Mouse (Mus musculus) cortical plate, adult 2 months (tissue): ENCODE measurements at regions not wholly inside any gene's neighbourhood (a gene's known extent, or its start where the extent isn't known, plus 50 kb on each side); places are given as distances from the start of the nearest gene placed in this dataset.

ENCODE experiments used
- H3K27ac ChIP-seq: fragments of 200-500 bp; 2 replicates; pipeline ENCODE4 v1.5.1; 2012; ENCODE audit warnings: low read length, control low read depth, inconsistent platforms; ENCODE audit not compliant: insufficient read depth
- H3K4me1 ChIP-seq: fragments of 200-500 bp; 2 replicates; pipeline ENCODE4 v1.6.1; 2011; ENCODE audit warnings: low read length; ENCODE audit not compliant: control insufficient read depth, insufficient read depth
- H3K4me3 ChIP-seq: fragments of 200-500 bp; 2 replicates; pipeline ENCODE4 v1.5.1; 2011; ENCODE audit warnings: mild to moderate bottlenecking, low read length, control low read depth; ENCODE audit not compliant: insufficient read depth
- CTCF ChIP-seq: fragments of 200-500 bp; IDR thresholded peaks from 2 replicates; pipeline ENCODE4 v1.5.1; 2011; ENCODE audit warnings: mild to moderate bottlenecking, control low read depth, low read length; ENCODE audit not compliant: insufficient read depth; ENCODE audit errors: extremely low read depth
- POLR2A ChIP-seq: fragments of 200-500 bp; IDR thresholded peaks from 2 replicates; pipeline ENCODE4 v1.6.1; 2011; ENCODE audit warnings: mild to moderate bottlenecking, low read length, control low read depth; ENCODE audit not compliant: insufficient read depth; ENCODE audit errors: extremely low read depth

GRCm38 (mm10) chr16:18713017-18713416 lies 63.6 kb upstream of the Cldn5 start:
- H3K4me3 ChIP-seq = no peak overlapping the region
- no peaks in the 10 kb centered on the region for H3K4me1 ChIP-seq
- no peak for TF ChIP-seq CTCF
- H3K27ac ChIP-seq = no peak overlapping the region

DNA sequence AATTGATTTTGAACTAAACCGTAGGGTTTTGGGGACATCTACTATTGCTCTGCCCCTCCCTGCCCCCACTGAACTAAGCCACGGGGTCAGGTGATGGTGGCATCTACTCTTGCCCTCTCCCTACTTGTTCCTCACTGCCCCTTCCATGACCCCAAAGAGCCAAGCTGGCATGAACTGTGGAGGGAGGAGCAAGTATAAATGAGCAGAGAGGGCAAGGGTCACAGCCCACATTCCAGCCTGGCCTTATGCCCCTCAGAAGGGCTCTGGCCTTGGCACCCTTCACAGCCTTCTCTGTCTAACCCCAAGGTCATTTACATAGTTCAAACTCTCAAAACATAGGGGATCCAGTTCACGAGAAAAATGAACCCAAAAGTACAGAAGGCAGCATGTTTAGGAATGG lies 61.3 kb upstream of the Cldn5 start:
- no peak overlapping the region for H3K4me3 ChIP-seq
- TF ChIP-seq CTCF (no peak), POLR2A (no peak)
- H3K27ac ChIP-seq = no peak overlapping the region
- no peaks in the 10 kb centered on the region for H3K4me1 ChIP-seq

DNA sequence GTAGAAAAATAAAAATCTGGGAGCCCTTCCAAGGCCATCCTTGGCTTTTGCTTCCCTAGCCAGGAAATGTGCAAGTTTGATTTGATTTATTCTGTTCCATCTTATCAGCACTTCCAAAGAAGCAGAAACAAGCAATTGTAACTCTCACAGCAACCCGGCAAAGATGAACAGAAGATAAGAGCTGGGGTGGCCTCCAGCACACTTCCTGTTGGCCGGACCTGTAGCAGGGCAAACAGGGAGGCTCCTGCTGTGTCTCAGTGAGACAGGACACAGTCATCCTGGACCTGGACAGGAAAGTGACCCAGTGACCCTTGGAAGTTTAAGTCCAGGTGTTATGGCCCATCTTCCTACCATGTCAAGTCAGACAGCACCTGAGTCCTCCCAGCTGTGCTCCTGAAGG lies 58.6 kb upstream of the Cldn5 start:
- no peak overlapping the region for H3K4me3 ChIP-seq
- no peaks in the 10 kb centered on the region for H3K4me1 ChIP-seq
- no peak overlapping the region for H3K27ac ChIP-seq
- TF ChIP-seq CTCF = no peak

DNA sequence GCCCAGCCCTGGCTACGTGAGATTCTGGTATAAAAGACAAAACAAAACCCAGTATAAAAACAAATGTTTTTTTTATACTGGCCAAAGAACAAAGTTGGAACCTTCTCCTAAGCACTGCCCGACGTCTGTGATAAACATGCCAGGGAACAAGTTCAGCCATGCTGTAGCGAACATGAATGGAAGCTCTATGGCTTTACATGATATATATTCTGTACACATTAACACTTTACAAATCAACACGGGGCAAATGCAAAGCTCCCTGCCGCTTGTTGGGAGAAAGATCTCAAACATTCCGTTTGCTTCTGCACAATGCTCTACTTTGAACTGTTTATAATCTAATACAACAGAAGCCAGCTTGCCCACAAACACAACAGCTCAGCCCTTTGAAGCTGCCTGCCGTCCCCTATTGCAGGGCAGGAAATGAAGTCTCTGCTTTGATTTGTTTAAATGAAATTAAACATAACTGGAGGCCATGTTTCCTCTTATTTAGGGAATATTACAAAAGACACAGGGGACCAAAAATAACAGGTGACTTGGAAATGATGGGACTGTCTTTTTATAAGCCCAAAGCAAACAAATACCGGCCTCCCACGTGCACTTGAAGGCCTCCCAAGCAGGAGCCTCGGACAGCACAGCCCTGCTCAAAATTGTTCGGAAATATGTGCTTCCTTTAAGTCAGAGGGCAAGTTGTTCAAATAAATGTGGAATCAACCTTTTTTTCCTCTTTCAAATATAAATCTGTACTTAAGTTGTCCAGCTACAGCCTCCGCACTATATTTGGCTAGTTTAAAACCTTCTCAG lies 56.0 kb upstream of the Cldn5 start:
- TF ChIP-seq POLR2A (no peak), CTCF (no peak)
- Histone ChIP-seq H3K4me1 (no peaks in the 10 kb centered on the region), H3K27ac (0 out of 2 replicates have a peak overlapping the region, but pooled peaks have one; percentile 48), H3K4me3 (no peak overlapping the region)

DNA sequence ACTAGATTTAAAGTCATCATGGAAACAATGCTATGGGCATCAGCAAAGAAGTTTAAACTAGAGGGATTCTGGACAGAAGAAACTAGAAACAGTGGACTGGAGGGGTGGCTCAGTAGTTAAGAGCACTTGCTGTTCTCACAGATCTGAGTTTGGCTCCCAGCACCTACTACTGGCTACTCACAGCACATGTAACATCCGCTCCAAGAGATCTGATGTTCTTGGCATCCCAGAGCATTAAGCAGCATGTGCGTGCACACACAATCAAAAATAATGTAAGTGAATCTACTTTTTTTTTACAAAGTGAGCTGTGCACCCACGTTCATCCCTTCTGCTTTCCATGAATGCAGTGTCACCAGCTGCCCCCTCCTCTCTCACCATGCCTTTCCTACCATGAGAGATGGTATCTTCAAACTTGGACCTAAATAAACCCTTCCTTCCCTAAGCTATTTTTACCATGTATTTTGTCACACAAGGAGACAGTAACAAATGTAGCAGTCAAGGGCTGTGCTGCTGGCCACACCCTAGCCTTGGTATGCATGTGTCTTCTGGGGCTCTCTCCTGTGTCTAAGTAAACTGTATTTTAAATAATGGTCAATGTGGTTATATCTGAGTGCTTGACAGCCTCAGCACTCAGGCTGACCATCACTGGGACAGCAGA lies 53.3 kb upstream of the Cldn5 start:
- Histone ChIP-seq H3K4me1 (no peaks in the 10 kb centered on the region), H3K27ac (no peak overlapping the region)
- TF ChIP-seq CTCF (no peak), POLR2A (no peak)

GRCm38 (mm10) chr16:18723874-18724273 lies 52.8 kb upstream of the Cldn5 start:
- Histone ChIP-seq H3K4me1 (no peaks in the 10 kb centered on the region), H3K4me3 (no peak overlapping the region), H3K27ac (no peak overlapping the region)
- no peak for TF ChIP-seq POLR2A
- TF ChIP-seq CTCF = 0 out of 2 replicates have a peak, but pooled peaks have one; percentile 3

More for the DNA sequence above, 53.3 kb upstream of the Cldn5 start:
- H3K4me3 ChIP-seq = no peak overlapping the region

DNA sequence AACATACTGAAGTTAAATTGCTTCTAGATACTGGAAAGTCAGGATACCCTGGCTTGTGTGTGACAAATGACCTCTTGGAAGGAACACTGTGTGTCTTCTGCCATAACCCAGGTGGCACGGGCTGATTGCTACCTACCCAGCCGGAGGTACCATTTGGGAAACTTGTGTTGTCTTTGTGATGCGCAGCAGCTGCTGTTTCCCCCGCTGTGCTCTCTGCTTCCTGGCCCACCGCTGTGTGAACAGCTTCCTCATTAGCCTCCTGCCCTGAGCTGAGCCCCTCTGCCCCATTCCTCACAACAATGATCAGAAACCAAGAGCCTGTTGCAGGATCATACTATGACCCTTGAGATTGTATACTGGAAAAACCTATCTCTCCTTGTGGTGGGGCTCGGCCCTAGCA lies 51.9 kb upstream of the Cldn5 start:
- TF ChIP-seq POLR2A (no peak), CTCF (no peak)
- H3K27ac ChIP-seq = no peak overlapping the region
- H3K4me1 ChIP-seq = no peaks in the 10 kb centered on the region
- H3K4me3 ChIP-seq = no peak overlapping the region
